Mouse (Mus musculus): Measurements from ENCODE around the gene Gm21366.
"Not testable (repeated sequence)": the region's sequence is repeated elsewhere in the genome, so short reads cannot be mapped to it uniquely, and the experiment has no call there.

The Gm21366 gene

GRCm38 (mm10) chrY:22861156-22861555 lies at the start of gene Gm21366:
Gm21366 (minus strand) TSS chrY:22861256.
- DNase-seq: not testable (repeated sequence)

Data from thymus, postnatal 14 days (tissue).